Mouse (Mus musculus) spleen, adult 12 weeks (tissue): Measurements from ENCODE around the gene Pcnx3.

Experiments
- DNase-seq: peaks from one replicate; pipeline ENCODE4 v3.0.0; 2022; ENCODE audit warnings: low spot score

Pcnx3 gene

DNA sequence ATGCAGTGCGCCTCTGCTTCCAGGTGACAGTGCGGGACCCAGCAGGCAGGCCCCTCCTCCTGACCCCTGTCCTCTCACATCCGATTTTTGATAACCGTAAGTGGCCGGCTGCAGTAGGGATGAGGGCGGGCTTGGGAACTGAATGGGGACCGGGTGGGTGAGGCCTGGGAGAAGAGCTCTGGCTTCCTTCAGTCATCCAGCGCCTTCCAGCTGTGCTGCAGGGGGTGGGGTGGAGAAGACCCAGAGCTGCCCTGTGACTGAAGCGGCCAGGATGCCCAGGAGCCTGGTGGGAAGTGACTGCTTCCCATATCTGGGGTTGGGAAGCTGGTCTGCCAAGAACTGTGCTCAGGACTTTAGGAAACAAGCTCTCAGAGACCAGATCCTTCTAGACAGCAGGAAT is 48.4 kb downstream of the Pcnx3 start:
- no peak for DNase-seq

DNA sequence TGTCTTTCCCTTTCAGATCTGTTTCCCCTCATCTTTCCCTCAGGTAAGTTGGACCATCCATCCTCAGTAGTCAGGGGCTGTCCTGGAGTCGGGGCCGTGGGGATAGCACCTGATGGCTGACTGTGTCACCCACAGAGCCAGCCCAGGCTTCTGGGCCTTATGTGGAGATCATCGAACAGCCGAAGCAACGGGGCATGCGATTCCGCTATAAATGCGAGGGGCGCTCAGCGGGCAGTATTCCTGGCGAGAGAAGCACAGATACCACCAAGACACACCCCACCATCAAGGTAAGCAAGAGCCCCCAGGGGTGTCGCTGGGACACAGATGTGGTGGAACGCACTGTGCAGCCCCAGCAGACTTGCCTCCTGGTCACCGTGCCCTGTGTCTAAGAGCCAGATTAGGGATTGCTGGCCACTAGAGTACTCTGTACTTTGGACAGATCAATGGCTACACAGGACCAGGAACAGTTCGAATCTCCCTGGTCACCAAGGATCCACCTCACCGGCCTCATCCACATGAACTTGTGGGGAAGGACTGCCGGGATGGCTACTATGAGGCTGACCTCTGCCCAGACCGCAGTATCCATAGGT is 50.2 kb downstream of the Pcnx3 start:
- DNase-seq: no peak

DNA sequence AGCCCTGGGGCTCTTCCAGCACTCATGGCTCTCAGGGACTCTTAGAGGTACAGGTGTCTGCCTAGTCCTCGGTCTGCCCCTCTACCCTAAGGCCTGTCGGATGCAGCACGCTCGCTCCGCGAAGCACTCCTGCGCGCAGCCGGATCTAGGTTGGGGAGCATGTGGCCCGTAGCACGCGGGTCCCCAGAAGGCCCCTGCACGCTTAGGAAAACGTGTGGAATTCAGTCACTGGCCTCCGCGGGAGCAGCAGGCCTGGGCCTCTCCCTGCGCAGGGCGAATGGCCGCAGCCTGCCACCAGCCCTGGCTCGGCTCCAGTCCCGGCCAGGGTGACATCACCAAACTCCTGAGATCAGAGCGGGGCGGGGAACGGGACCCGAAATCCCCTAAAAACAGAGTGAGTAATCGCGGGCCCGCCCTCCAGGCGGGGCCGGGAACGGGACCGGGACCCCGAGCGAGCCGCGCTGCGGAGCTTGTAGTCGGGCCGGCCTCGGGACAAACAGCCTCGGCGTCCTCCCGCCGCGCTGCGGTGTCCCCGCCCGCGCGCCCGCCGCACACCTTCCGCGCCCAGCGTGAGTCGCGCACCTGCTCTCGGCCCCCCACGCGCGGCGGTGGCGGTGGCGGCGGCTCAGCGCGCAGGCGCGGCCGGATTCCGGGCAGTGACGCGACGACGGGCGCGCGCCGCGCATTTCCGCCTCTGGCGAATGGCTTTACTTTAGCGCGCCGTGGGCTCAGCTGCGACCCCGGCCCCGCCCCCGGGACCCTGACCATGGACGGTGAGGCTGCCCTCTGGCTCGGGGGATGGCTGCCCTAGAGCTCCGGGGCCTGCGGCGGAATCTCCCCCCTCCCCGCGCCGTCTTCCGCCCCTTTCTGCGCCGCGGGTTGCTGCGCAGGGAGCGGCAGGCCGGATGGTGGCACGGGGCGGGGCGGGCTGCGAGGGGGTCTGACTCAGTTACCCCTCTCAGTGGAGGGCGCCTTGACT is 51.4 kb downstream of the Pcnx3 start, which contains the start of gene Rela:
Gene Rela, plus strand, starts transcription at position 415 of the 979 bp plus-strand sequence.
- peak; percentile 83 for DNase-seq

DNA sequence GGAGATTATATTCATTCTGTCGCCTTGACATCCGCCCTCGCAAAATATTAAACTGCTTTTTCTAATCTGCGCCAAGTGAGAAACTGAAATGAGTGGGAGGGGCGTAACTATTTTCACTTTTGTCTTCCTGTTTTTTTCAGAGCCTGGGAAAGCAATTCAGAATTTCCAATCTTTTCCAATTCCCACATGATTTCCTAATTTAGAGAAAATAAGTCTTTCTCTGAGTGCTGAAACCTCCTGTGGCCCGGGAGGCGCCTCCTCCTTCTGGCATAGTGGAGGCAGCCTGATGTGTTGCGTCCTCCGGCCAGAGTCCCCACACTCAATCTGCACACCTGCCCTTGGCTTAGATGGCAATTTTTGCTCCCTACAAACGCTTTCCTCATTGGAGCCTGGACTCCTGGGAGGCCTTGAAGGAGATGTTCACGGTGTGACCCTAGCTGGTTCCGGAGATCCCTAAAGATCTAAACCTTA is 52.1 kb downstream of the Pcnx3 start:
- peak; percentile 23 for DNase-seq

DNA sequence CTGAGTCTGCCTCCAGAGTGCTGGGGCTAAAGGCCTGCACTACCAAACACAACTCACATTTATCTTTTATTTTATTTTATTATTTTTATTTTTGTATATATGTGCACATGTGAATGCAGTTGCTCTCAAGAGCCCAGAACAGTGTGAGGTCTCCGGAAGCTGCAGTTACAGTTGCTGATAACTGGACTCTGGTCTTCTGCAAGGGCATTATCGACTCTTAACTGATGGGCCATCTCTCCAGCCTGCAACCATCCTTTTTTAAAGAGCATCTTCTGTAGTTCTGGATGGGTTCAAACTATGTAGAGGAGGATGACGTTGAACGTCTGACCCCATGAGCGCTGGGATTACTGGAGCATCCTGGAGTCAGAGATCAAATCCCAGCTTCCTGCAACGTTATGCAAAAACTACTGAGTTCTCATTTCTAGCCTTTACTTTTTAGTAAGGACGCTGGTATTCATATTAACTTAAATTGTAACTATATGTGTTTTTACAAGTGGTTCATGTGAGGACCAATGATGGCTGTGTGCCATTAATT is 52.6 kb downstream of the Pcnx3 start:
- DNase-seq: no peak

DNA sequence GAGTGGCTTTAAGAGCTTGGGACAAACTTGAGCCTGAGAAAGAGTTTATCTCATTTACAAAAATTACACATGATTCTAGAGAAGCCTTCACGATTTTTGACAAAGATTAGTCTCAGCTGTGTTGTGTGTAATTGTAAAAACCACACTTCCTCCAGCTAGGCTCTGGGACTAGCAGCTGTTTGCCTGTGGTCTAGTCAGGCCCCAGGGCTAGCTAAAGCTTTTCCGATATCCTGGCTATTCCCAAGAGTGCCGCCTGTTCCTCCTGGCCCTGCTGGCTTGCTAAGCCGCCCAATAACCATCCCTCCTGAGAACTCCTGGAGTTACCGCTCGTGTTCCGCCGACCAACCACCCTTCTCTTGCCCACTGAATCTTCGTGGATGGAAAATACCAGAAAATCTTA is 56.6 kb downstream of the Pcnx3 start:
- DNase-seq: no peak

DNA sequence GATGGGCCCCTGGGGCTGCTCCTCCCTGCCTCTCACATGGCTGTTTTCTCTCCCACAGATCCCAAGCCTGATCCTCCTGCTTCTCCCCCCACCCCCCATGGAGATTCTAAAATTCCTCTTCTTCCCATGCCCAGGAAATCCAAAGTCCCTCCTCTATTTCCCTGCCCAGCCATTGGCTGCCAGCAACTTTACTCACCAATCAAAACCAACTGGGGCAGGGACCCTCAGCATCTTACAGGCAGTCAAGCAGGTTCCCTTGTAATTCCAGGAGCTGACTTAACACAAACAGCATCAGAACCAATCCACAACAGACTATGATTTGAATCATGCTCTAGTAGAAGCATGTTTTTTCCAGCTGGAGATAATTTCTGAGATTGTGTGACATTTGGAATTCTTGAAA is 58.8 kb downstream of the Pcnx3 start:
- DNase-seq: no peak

DNA sequence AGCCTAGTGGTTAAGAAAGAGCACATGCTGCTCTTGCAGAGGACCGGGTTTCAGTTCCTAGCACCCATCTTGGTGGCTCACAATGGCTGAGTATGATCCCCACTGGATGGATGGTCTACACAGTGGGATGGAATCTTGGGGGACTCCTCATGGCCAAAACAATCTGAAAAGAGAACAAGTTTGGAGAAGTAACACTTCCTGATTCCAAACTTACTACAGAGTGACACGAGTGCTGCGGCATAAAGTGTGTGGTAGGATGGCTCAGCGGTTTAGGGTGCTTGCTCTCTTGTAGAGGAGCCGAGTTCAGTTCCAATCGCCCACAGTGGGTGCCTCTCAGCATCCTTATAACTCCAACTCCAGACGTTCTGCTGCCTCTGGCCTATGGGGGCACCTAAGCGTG is 63.4 kb downstream of the Pcnx3 start:
- no peak for DNase-seq

DNA sequence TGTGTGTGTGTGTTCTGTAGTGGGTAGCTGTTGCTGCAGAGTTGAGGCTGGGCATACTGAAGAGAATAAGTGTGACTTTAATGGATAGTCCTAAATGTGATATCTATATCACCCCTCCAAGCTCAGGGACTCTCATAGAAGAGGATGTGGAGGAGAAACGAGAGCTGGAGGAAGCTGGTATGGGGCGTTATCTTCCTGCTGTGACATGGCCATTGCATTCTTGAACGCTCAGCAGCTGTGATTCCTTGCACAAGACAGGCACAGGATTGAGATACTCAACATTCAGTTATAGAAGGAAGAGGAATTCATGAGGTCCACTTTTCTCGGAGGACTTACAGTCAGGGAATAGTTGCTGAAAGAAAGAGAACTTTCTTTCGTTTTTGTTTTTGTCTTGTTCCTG is 66.8 kb downstream of the Pcnx3 start:
- DNase-seq: no peak

DNA sequence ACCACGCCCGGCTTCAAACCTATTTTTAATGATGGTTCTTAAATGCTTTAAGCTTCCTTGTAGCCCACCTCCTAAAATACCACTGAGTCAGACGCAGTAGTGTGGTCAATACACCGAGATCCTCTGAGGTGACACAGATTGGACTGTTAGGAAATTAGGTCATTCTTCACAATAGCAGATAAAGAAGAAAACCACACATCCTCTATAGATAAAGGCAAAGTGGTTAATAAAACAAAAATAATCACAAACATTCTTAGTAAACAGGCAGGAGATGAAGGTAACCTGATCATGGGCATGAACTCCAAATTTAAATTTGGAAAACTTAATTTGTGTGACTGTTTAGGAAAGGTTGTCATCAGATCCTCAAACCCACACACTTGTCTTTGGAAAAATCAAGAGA is 68.7 kb downstream of the Pcnx3 start:
- no peak for DNase-seq

DNA sequence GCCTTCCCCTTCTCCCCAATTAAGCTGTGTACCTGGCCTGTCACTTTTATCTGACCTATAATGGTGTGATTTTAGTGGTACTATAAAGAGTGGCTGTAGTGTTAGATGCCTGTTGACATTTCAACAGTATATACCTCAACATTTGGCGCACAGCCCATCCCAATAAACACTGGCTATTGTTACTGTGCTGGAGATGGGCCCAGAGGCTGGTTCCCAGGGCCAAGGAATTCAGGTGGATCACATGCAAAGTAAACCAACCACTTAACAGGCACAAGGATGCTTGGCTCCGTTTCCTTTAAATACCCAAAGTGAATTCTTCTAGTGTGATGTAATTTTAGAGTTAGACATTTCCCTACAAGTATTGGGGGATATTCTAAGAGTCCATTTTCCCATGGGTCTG is 73.8 kb downstream of the Pcnx3 start:
- DNase-seq: no peak
